Mouse (Mus musculus): ENCODE results near the gene Vash1.

GRCm38 (mm10) chr12:86702690-86703089 is 24.2 kb downstream of the Vash1 start:
- TF ChIP-seq POLR2A (IDR thresholded peaks at IDR 0.05; ENCODE audit: insufficient read depth, low read depth, low read length) (no peak), EP300 (IDR thresholded peaks at IDR 0.05; ENCODE audit: insufficient read depth, low read depth, low read length) (no peak)
